Mouse (Mus musculus) midbrain, embryonic 14.5 days (tissue): Measurements from ENCODE around the gene Camta1. TPM values are rescaled to one million over a fixed set of nuclear protein-coding genes. Genes with fewer than 3 reads are reported as not detected.

Source experiments
- ATAC-seq: fragments of 200-750 bp; cut with Nextera tagmentation; 2 replicates; pipeline ENCODE4 v1.8.0; 2017; ENCODE audit warnings: moderate number of reproducible peaks, moderate library complexity; ENCODE audit not compliant: low FRiP score, low TSS enrichment
- DNase-seq: peaks from one replicate; pipeline ENCODE4 v3.0.0-alpha.2; 2015
- H3K27ac ChIP-seq: fragments of 300-500 bp; sonication (generic); replicated peaks from 2 replicates; pipeline ENCODE4 v1.5.1; 2014; ENCODE audit warnings: mild to moderate bottlenecking, low read depth, low read length, moderate library complexity
- H3K27me3 ChIP-seq: fragments of 300-500 bp; sonication (generic); 2 replicates; pipeline ENCODE4 v1.6.1; 2014; ENCODE audit warnings: low read length, control low read depth, mixed read lengths; ENCODE audit not compliant: control insufficient read depth, insufficient read depth
- H3K36me3 ChIP-seq: fragments of 300-500 bp; sonication (generic); 2 replicates; pipeline ENCODE4 v1.6.1; 2014; ENCODE audit warnings: low read length, control low read depth; ENCODE audit not compliant: control insufficient read depth, insufficient read depth
- H3K4me1 ChIP-seq: fragments of 300-500 bp; sonication (generic); 2 replicates; pipeline ENCODE4 v1.6.1; 2014; ENCODE audit warnings: mild to moderate bottlenecking, antibody characterized with exemption, low read length, control low read depth; ENCODE audit not compliant: control insufficient read depth, insufficient read depth
- H3K4me2 ChIP-seq: fragments of 300-500 bp; sonication (generic); 2 replicates; pipeline ENCODE4 v1.6.1; 2014; ENCODE audit warnings: mild to moderate bottlenecking, low read length, moderate library complexity
- H3K4me3 ChIP-seq: fragments of 300-500 bp; sonication (generic); replicated peaks from 2 replicates; pipeline ENCODE4 v1.5.1; 2014; ENCODE audit warnings: low read depth, low read length
- H3K9ac ChIP-seq: fragments of 300-500 bp; sonication (generic); replicated peaks from 2 replicates; pipeline ENCODE4 v1.6.1; 2014; ENCODE audit warnings: mild to moderate bottlenecking, low read length, moderate library complexity
- H3K9me3 ChIP-seq: fragments of 300-500 bp; sonication (generic); 2 replicates; pipeline ENCODE4 v1.6.1; 2016; ENCODE audit warnings: low read length, control low read depth, mixed read lengths; ENCODE audit not compliant: control insufficient read depth
- WGBS: fragments of 180-500 bp; shearing (Covaris S2); extraction: QIAGEN DNeasy Blood & Tissue Kit; methylation state at CpG from one replicate; pipeline ENCODE4 v1.1.7; 2014; 5-methylcytosine and 5-hydroxymethylcytosine counted together
- polyA plus RNA-seq: library from polyadenylated mRNA; unstranded; fragments of >200 nt; fragmentation: Nextera tagmentation; extraction: Ambion mirVana; gene quantifications from 2 replicates; pipeline ENCODE4 v1.2.1, GENCODE M21; 2014

Gene Camta1
- polyA plus RNA-seq, 1 experiment from 2014 or later: 157 TPM

GRCm38 (mm10) chr4:151767361-151767760 lies 94.3 kb downstream of the Camta1 start:
- H3K9me3 ChIP-seq: no peaks in the 10 kb centered on the region
- H3K9ac ChIP-seq: no peak overlapping the region
- ATAC-seq (no peak), DNase-seq (no peak)
- H3K27ac ChIP-seq: no peak overlapping the region
- H3K27me3 ChIP-seq: no peaks in the 10 kb centered on the region
- WGBS: 93% methylated on average over 8 of the region's 8 CpGs
- H3K36me3 ChIP-seq: no peaks in the 10 kb centered on the region
- H3K4me3 ChIP-seq: no peak overlapping the region
- H3K4me1 ChIP-seq: 0 out of 2 replicates have a peak, but pooled peaks cover 10% of the 10 kb centered on the region
- H3K4me2 ChIP-seq: no peak overlapping the region

GRCm38 (mm10) chr4:151765376-151765775 lies 96.3 kb downstream of the Camta1 start:
- no peaks in the 10 kb centered on the region for H3K9me3 ChIP-seq
- WGBS: 70% methylated on average over 4 of the region's 4 CpGs
- H3K4me2 ChIP-seq: no peak overlapping the region
- no peaks in the 10 kb centered on the region for H3K27me3 ChIP-seq
- 0 out of 2 replicates have a peak, but pooled peaks cover 10% of the 10 kb centered on the region for H3K4me1 ChIP-seq
- H3K27ac ChIP-seq: no peak overlapping the region; the same call in 1 of the 2 replicates
- H3K4me3 ChIP-seq: no peak overlapping the region
- H3K9ac ChIP-seq: no peak overlapping the region
- no peaks in the 10 kb centered on the region for H3K36me3 ChIP-seq
- ATAC-seq (no peak), DNase-seq (no peak)

- WGBS: 46% methylated on average over 6 of the region's 6 CpGs
- ATAC-seq: no peak
These were observed 97.7 kb downstream of the Camta1 start for GRCm38 (mm10) chr4:151763928-151764327.

GRCm38 (mm10) chr4:151759095-151759494 lies 102.6 kb downstream of the Camta1 start:
- H3K27me3 ChIP-seq: no peaks in the 10 kb centered on the region
- no peak overlapping the region for H3K4me2 ChIP-seq
- no peaks in the 10 kb centered on the region for H3K9me3 ChIP-seq
- no peaks in the 10 kb centered on the region for H3K36me3 ChIP-seq
- no peaks in the 10 kb centered on the region for H3K4me1 ChIP-seq
- H3K9ac ChIP-seq: no peak overlapping the region
- ATAC-seq: no peak
- 75% methylated on average over 2 of the region's 2 CpGs for WGBS
- DNase-seq: no peak
- H3K4me3 ChIP-seq: no peak overlapping the region
- H3K27ac ChIP-seq: no peak overlapping the region

More at GRCm38 (mm10) chr4:151763928-151764327, 97.7 kb downstream of the Camta1 start:
- Histone ChIP-seq H3K9me3 (no peaks in the 10 kb centered on the region), H3K4me1 (0 out of 2 replicates have a peak, but pooled peaks cover 10% of the 10 kb centered on the region), H3K27me3 (no peaks in the 10 kb centered on the region), H3K9ac (no peak overlapping the region), H3K4me3 (no peak overlapping the region), H3K36me3 (no peaks in the 10 kb centered on the region), H3K27ac (no peak overlapping the region), H3K4me2 (no peak overlapping the region)
- DNase-seq: peak; percentile 39

GRCm38 (mm10) chr4:151758337-151758736 lies 103.3 kb downstream of the Camta1 start:
- 90% methylated on average over 13 of the region's 13 CpGs for WGBS
- H3K4me1 ChIP-seq: no peaks in the 10 kb centered on the region
- H3K4me3 ChIP-seq: no peak overlapping the region
- H3K27me3 ChIP-seq: no peaks in the 10 kb centered on the region
- no peaks in the 10 kb centered on the region for H3K36me3 ChIP-seq
- DNase-seq (peak; percentile 37), ATAC-seq (no peak)
- no peak overlapping the region for H3K9ac ChIP-seq
- H3K9me3 ChIP-seq: no peaks in the 10 kb centered on the region
- H3K27ac ChIP-seq: no peak overlapping the region
- no peak overlapping the region for H3K4me2 ChIP-seq

GRCm38 (mm10) chr4:151757261-151757660 lies 104.4 kb downstream of the Camta1 start:
- H3K4me1 ChIP-seq: no peaks in the 10 kb centered on the region

GRCm38 (mm10) chr4:151756400-151756799 lies 105.3 kb downstream of the Camta1 start:
- ATAC-seq: no peak
- Histone ChIP-seq H3K4me1 (peaks cover 5% of the 10 kb centered on the region; the same call in 1 of the 2 replicates), H3K36me3 (no peaks in the 10 kb centered on the region), H3K27ac (no peak overlapping the region), H3K27me3 (no peaks in the 10 kb centered on the region), H3K4me2 (no peak overlapping the region), H3K4me3 (no peak overlapping the region), H3K9ac (no peak overlapping the region), H3K9me3 (no peaks in the 10 kb centered on the region)
- WGBS: 87% methylated on average over 10 of the region's 10 CpGs
- no peak for DNase-seq

More at GRCm38 (mm10) chr4:151757261-151757660, 104.4 kb downstream of the Camta1 start:
- Histone ChIP-seq H3K27ac (no peak overlapping the region), H3K36me3 (no peaks in the 10 kb centered on the region), H3K27me3 (no peaks in the 10 kb centered on the region), H3K9me3 (no peaks in the 10 kb centered on the region), H3K4me3 (no peak overlapping the region), H3K4me2 (no peak overlapping the region), H3K9ac (no peak overlapping the region)
- 100% methylated on average over 3 of the region's 3 CpGs for WGBS
- DNase-seq: no peak
- ATAC-seq: no peak

GRCm38 (mm10) chr4:151753231-151753630 lies 108.4 kb downstream of the Camta1 start:
- Histone ChIP-seq H3K4me2 (no peak overlapping the region), H3K36me3 (no peaks in the 10 kb centered on the region), H3K9me3 (no peaks in the 10 kb centered on the region), H3K27ac (no peak overlapping the region), H3K9ac (no peak overlapping the region), H3K4me1 (peaks cover 5% of the 10 kb centered on the region; the same call in 1 of the 2 replicates), H3K4me3 (no peak overlapping the region), H3K27me3 (no peaks in the 10 kb centered on the region)
- ATAC-seq (no peak), DNase-seq (no peak)
- 88% methylated on average over 10 of the region's 10 CpGs for WGBS

- Histone ChIP-seq H3K4me1 (peaks cover 5% of the 10 kb centered on the region; the same call in 1 of the 2 replicates), H3K9me3 (no peaks in the 10 kb centered on the region), H3K27ac (no peak overlapping the region), H3K36me3 (no peaks in the 10 kb centered on the region), H3K4me2 (no peak overlapping the region), H3K4me3 (no peak overlapping the region), H3K9ac (no peak overlapping the region), H3K27me3 (no peaks in the 10 kb centered on the region)
- ATAC-seq (no peak), DNase-seq (no peak)
- 66% methylated on average over 7 of the region's 7 CpGs for WGBS
These were observed 109.1 kb downstream of the Camta1 start for GRCm38 (mm10) chr4:151752551-151752950.
